Mouse (Mus musculus) right cerebral cortex, postnatal 14 days (tissue): ENCODE data around the gene Chrne.
"Not testable (repeated sequence)": the region's sequence is repeated elsewhere in the genome, so short reads cannot be mapped to it uniquely, and the experiment has no call there.

Experiments
- DNase-seq: peaks from one replicate; pipeline ENCODE4 v3.0.0; 2022

Chrne gene

GRCm38 (mm10) chr11:70582196-70582595 is 36.8 kb downstream of the Chrne start:
- DNase-seq, result no peak

GRCm38 (mm10) chr11:70580921-70581320 is 38.1 kb downstream of the Chrne start:
- DNase-seq, result no peak

- DNase-seq, result no peak
Observed at GRCm38 (mm10) chr11:70580358-70580720, 38.7 kb downstream of the Chrne start.

GRCm38 (mm10) chr11:70579710-70580357 is 39.2 kb downstream of the Chrne start:
- no peak for DNase-seq

- no peak for DNase-seq
Observed at GRCm38 (mm10) chr11:70578962-70579361, 40.1 kb downstream of the Chrne start.

GRCm38 (mm10) chr11:70577201-70577600 is 41.8 kb downstream of the Chrne start:
- no peak for DNase-seq

- no peak for DNase-seq
Observed at GRCm38 (mm10) chr11:70573872-70574271, 45.1 kb downstream of the Chrne start.

GRCm38 (mm10) chr11:70572348-70572902 is 46.6 kb downstream of the Chrne start:
- no peak for DNase-seq

GRCm38 (mm10) chr11:70571641-70572040 is 47.4 kb downstream of the Chrne start:
- DNase-seq, result no peak

GRCm38 (mm10) chr11:70570614-70571013 is 48.4 kb downstream of the Chrne start:
- not testable (repeated sequence) for DNase-seq

GRCm38 (mm10) chr11:70566586-70566985 is 52.4 kb downstream of the Chrne start:
- DNase-seq, result no peak
